Mouse (Mus musculus) MEL (cell line): ENCODE data around the gene Usp29. TPM values are rescaled to one million over a fixed set of nuclear protein-coding genes. Genes with fewer than 3 reads are reported as not detected.

Experiments
- DNase-seq: peaks from one replicate; pipeline ENCODE4 v3.0.0; 2011; ENCODE audit warnings: low read depth, low spot score
- H3K27ac ChIP-seq: 2 replicates; pipeline ENCODE4 v1.5.1; 2012; ENCODE audit warnings: low read depth, mild to moderate bottlenecking, control low read depth, low read length, moderate library complexity; ENCODE audit not compliant: control insufficient read depth
- H3K27me3 ChIP-seq, 2 experiments: fragments of 150-350 bp in 1 of 2; sonication (generic) in 1 of 2; 2 replicates each; pipeline ENCODE4 v1.6.1; 2012; ENCODE audit warnings: low read length in 2 of 2, mild to moderate bottlenecking in 2 of 2, improper control_type of control experiment in 1 of 2, moderate library complexity in 1 of 2; ENCODE audit not compliant: insufficient read depth in 2 of 2, control insufficient read depth in 1 of 2
- H3K36me3 ChIP-seq, 2 experiments: 2 replicates each; pipeline ENCODE4 v1.6.1; 2012 to 2014; ENCODE audit warnings: low read length in 2 of 2, improper control_type of control experiment in 1 of 2, inconsistent platforms in 1 of 2, mild to moderate bottlenecking in 1 of 2; ENCODE audit not compliant: insufficient read depth in 2 of 2, control insufficient read depth in 1 of 2
- H3K4me1 ChIP-seq, 2 experiments: fragments of 150-350 bp in 1 of 2; sonication (generic) in 1 of 2; 2 replicates each; pipeline ENCODE4 v1.6.1; 2012; ENCODE audit warnings: low read length in 2 of 2, improper control_type of control experiment in 1 of 2, mild to moderate bottlenecking in 1 of 2; ENCODE audit not compliant: insufficient read depth in 2 of 2, control insufficient read depth in 1 of 2
- H3K4me3 ChIP-seq, 2 experiments: fragments of 150-350 bp in 1 of 2; sonication (generic) in 1 of 2; 2 replicates each; pipeline ENCODE4 v1.5.1; 2012; ENCODE audit warnings: low read depth in 2 of 2, low read length in 2 of 2, mild to moderate bottlenecking in 2 of 2, moderate library complexity in 2 of 2, control low read depth in 1 of 2, improper control_type of control experiment in 1 of 2; ENCODE audit not compliant: control insufficient read depth in 1 of 2, insufficient read depth in 1 of 2
- H3K79me2 ChIP-seq: 2 replicates; pipeline ENCODE4 v1.6.1; 2012; ENCODE audit warnings: mild to moderate bottlenecking, low read length, moderate library complexity; ENCODE audit not compliant: control insufficient read depth, poor library complexity, insufficient read depth
- H3K9ac ChIP-seq: 2 replicates; pipeline ENCODE4 v1.6.1; 2012; ENCODE audit warnings: low read depth, mild to moderate bottlenecking, control low read depth, low read length, moderate library complexity; ENCODE audit not compliant: control insufficient read depth, poor library complexity, severe bottlenecking
- H3K9me3 ChIP-seq: fragments of 150-350 bp; sonication (generic); replicated peaks from 2 replicates; pipeline ENCODE4 v1.6.1; 2012; ENCODE audit warnings: mild to moderate bottlenecking, low read length, improper control_type of control experiment, moderate library complexity; ENCODE audit not compliant: insufficient read depth
- CHD2 ChIP-seq: IDR thresholded peaks from 2 replicates; pipeline ENCODE4 v1.6.1; 2011; ENCODE audit warnings: low read length, improper control_type of control experiment
- E2F4 ChIP-seq: IDR thresholded peaks from 2 replicates; pipeline ENCODE4 v1.6.1; 2011; ENCODE audit warnings: low read depth, low read length, improper control_type of control experiment, borderline replicate concordance
- ELF1 ChIP-seq: IDR thresholded peaks from 2 replicates; pipeline ENCODE4 v1.6.1; 2014; ENCODE audit warnings: low read depth, mild to moderate bottlenecking, inconsistent platforms, low read length, improper control_type of control experiment, moderate library complexity
- EP300 ChIP-seq, 2 experiments: IDR thresholded peaks; 2 replicates each; pipeline ENCODE4 v1.6.1; 2011; ENCODE audit warnings: improper control_type of control experiment in 2 of 2, low read length in 2 of 2, low read depth in 1 of 2, mild to moderate bottlenecking in 1 of 2
- GATA1 ChIP-seq: IDR thresholded peaks from 2 replicates; pipeline ENCODE4 v1.6.1; 2011; ENCODE audit warnings: low read depth, low read length, improper control_type of control experiment
- KAT2A ChIP-seq: conservative IDR thresholded peaks from 2 replicates; pipeline ENCODE4 v1.6.1; 2012; ENCODE audit warnings: low read depth, low read length, improper control_type of control experiment, inconsistent platforms
- MAFK ChIP-seq: IDR thresholded peaks from 2 replicates; pipeline ENCODE4 v1.6.1; 2011; ENCODE audit warnings: low read depth, mild to moderate bottlenecking, low read length, improper control_type of control experiment, borderline replicate concordance
- MAZ ChIP-seq: IDR thresholded peaks from 2 replicates; pipeline ENCODE4 v1.6.1; 2012; ENCODE audit warnings: low read depth, mild to moderate bottlenecking, inconsistent platforms, low read length, improper control_type of control experiment
- MEF2A ChIP-seq: IDR thresholded peaks from 2 replicates; pipeline ENCODE4 v1.6.1; 2014; ENCODE audit warnings: low read depth, mild to moderate bottlenecking, inconsistent platforms, low read length, improper control_type of control experiment; ENCODE audit not compliant: poor library complexity, insufficient replicate concordance, severe bottlenecking; ENCODE audit errors: extremely low read depth
- MYC ChIP-seq: IDR thresholded peaks from 2 replicates; pipeline ENCODE4 v1.6.1; 2011; ENCODE audit warnings: low read depth, mild to moderate bottlenecking, low read length, improper control_type of control experiment, moderate library complexity
- NELFE ChIP-seq: IDR thresholded peaks from 2 replicates; pipeline ENCODE4 v1.6.1; 2011; ENCODE audit warnings: low read depth, low read length, improper control_type of control experiment
- POLR2AphosphoS2 ChIP-seq: IDR thresholded peaks from 2 replicates; pipeline ENCODE4 v1.6.1; 2011; ENCODE audit warnings: low read length, improper control_type of control experiment
- POLR2AphosphoS5 ChIP-seq: IDR thresholded peaks from 2 replicates; pipeline ENCODE4 v1.6.1; 2012; ENCODE audit warnings: low read depth, borderline replicate concordance, mild to moderate bottlenecking, inconsistent platforms, low read length, moderate library complexity, mixed read lengths
- RCOR1 ChIP-seq: IDR thresholded peaks from 2 replicates; pipeline ENCODE4 v1.6.1; 2012; ENCODE audit warnings: low read depth, mild to moderate bottlenecking, inconsistent platforms, low read length, improper control_type of control experiment
- SIN3A ChIP-seq: IDR thresholded peaks from 2 replicates; pipeline ENCODE4 v1.6.1; 2012; ENCODE audit warnings: low read length, improper control_type of control experiment, inconsistent platforms
- ZNF384 ChIP-seq: IDR thresholded peaks from 2 replicates; pipeline ENCODE4 v1.6.1; 2012; ENCODE audit warnings: low read depth, mild to moderate bottlenecking, inconsistent platforms, low read length, improper control_type of control experiment
- polyA plus RNA-seq, 2 experiments: library from polyadenylated mRNA; stranded (reverse) in 1 of 2; unstranded in 1 of 2; fragments of >175 nt in 1 of 2; fragments of >200 nt in 1 of 2; gene quantifications; 2 replicates each; pipeline versions ENCODE4 v1.2.1 to v1.2.4; 2012; ENCODE audit warnings: low replicate concordance in 2 of 2, low read depth in 1 of 2; ENCODE audit not compliant: insufficient read length in 2 of 2, insufficient read depth in 1 of 2, missing spikeins in 1 of 2
- total RNA-seq: library from RNA; depleted of rRNA; stranded (reverse); fragments of 300-350 nt; gene quantifications from 2 replicates; pipeline ENCODE4 v1.2.3, GENCODE M21; 2012

The Usp29 gene
- total and polyA plus RNA-seq, 3 experiments, result not detected

DNA sequence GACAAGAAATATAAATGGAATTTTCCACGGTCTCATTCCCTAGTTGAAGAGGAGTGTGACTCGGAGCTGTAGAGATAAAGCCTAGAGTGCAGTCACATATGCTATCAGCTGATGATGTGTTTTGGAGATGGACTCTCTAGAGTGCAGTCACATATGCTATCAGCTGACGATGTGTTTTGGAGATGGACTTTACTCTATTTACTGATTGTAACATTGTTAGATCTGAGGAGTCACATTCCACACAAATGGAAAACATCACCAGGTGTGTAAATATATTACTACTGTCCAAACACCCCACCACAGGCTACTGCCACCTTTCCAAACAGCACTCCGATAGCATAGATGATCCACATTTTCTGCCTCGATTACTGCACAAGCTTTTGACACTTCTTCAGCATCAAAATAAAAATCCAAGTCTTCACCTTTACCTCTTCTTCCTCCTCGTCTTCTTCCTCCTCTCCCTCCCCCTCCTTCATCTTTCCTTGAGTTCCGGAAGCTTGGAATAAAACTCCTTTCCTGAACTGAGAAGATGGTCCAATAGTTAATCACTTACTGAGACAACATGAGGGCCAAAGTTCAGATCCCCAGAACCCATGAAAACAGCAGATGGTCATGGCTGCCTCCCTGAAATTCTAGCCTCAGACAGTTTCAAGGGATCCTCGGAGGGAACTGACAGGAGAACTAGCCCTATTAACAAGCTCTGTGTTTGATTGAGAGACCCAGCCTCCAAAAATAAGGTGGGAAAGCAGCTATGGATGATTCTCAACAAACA lies 153.2 kb downstream of the Usp29 start:
- no peaks in the 10 kb centered on the region for H3K36me3 ChIP-seq
- no peaks in the 10 kb centered on the region for H3K79me2 ChIP-seq
- no peaks in the 10 kb centered on the region for H3K4me1 ChIP-seq
- no peak overlapping the region for H3K4me3 ChIP-seq
- DNase-seq, result no peak
- H3K9me3 ChIP-seq, result no peaks in the 10 kb centered on the region
- no peak for TF ChIP-seq POLR2AphosphoS2
- no peak for TF ChIP-seq MAZ
- no peak for TF ChIP-seq ZNF384
- TF ChIP-seq GATA1, result no peak
- TF ChIP-seq MYC, result no peak
- TF ChIP-seq POLR2AphosphoS5, result no peak
- no peak for TF ChIP-seq RCOR1
- TF ChIP-seq E2F4, result no peak
- TF ChIP-seq KAT2A, result no peak
- no peak for TF ChIP-seq ELF1
- TF ChIP-seq NELFE, result no peak
- TF ChIP-seq, all 39 proteins: peak for 0
- Histone ChIP-seq H3K27me3 (no peaks in the 10 kb centered on the region), H3K9ac (no peak overlapping the region), H3K27ac (no peak overlapping the region)

DNA sequence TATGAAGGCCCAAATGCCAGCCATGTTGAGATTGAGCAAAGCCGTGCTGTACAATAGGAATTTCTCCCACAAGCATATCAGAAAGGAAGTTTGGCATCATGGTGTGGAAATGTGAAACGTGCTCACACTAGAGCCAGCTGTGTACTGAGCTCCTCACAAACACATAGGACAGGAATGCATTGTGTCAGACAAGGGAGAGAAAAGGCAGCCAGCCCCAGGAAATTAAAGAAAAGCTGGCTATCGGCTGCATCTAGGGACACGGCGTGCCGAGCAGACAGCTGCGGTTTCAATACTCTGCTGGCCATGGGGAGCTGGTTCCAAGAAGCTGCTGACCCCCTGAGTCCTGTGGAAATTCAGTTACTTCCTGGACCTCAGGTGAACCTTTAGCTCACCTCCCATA lies 155.0 kb downstream of the Usp29 start:
- Histone ChIP-seq H3K4me1 (no peaks in the 10 kb centered on the region), H3K9me3 (no peaks in the 10 kb centered on the region), H3K36me3 (no peaks in the 10 kb centered on the region), H3K27me3 (no peaks in the 10 kb centered on the region), H3K79me2 (no peaks in the 10 kb centered on the region), H3K9ac (no peak overlapping the region), H3K27ac (no peak overlapping the region), H3K4me3 (no peak overlapping the region)
- no peak for DNase-seq
- no peak for TF ChIP-seq ELF1
- no peak for TF ChIP-seq CHD2
- TF ChIP-seq EP300 (IDR thresholded peaks at IDR 0.05; ENCODE audit: low read depth in 1 of 2, low read length in 2 of 2), result no peak
- no peak for TF ChIP-seq MEF2A
- TF ChIP-seq SIN3A, result no peak
- no peak for TF ChIP-seq MAFK
